Mouse (Mus musculus): ENCODE measurements at regions not wholly inside any gene's neighbourhood (a gene's known extent, or its start where the extent isn't known, plus 50 kb on each side); places are given as distances from the start of the nearest gene placed in this dataset.

GRCm38 (mm10) chr7:71648314-71648713 lies 297.0 kb upstream of the Gm10295 start:
- DNase-seq, result no peak

DNA sequence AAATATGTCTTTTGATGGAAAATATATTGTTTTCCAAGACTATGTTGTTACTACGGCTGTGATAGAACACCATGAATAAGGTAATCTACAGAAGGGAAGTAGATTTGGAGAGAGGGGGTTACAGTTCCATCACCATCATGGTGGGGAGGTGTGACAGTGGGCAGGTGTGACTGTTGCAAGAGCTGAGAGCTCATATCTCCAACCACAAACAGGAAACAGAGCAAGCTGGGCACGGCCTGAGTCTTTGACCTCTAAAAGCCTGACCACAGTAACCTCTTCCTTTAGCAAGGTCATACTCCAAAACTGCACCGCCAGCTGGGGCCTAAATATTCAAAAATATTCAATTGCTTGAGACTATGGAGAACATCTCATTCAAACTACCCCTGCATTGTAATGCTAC lies 295.7 kb upstream of the Gm10295 start:
- DNase-seq, result no peak

- no peak for DNase-seq
Observed at GRCm38 (mm10) chr7:71623048-71623447, 271.8 kb upstream of the Gm10295 start.

- peak; percentile 76 to 79 for DNase-seq
Observed at GRCm38 (mm10) chr7:71603159-71603558, 251.9 kb upstream of the Gm10295 start.

DNA sequence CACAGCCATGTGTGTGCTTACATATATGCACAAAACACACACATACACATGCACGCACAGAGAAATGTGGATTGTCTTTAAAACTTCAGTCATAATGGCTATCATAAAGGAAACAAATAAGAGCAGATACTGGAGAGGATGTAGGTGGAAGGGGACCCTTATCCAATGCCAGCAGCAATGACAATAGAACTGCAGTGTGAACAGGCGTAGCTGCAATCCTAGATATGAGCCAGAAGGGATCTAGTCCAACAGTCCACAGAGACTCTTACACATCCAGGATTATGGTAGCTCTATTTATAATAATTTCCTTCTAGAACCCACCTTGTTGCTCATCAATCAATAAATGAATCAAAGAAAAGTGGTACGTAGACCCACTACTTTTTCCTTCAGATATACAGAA lies 245.5 kb upstream of the Gm10295 start:
- no peak for DNase-seq

DNA sequence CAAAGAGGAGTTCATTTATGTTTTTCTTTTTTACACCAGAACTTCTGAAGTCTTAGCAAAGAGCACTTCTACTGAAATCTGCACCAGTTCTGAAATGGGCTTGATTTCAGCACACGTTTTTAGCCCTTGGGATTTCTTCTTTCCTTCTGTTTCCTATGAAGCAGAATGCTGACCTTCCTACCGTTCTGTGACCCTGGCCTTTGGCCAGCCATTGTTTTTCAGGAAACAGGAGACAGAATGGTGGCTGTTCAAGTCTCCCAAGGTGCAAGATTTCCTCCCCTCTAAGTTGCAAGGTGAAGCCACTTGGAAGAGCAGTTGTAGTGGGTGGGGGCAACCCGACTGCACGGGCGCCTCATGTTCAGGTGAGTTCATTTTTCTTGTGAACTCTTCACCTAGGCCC lies 236.3 kb upstream of the Gm10295 start:
- DNase-seq, result peak; percentile 51 to 56

DNA sequence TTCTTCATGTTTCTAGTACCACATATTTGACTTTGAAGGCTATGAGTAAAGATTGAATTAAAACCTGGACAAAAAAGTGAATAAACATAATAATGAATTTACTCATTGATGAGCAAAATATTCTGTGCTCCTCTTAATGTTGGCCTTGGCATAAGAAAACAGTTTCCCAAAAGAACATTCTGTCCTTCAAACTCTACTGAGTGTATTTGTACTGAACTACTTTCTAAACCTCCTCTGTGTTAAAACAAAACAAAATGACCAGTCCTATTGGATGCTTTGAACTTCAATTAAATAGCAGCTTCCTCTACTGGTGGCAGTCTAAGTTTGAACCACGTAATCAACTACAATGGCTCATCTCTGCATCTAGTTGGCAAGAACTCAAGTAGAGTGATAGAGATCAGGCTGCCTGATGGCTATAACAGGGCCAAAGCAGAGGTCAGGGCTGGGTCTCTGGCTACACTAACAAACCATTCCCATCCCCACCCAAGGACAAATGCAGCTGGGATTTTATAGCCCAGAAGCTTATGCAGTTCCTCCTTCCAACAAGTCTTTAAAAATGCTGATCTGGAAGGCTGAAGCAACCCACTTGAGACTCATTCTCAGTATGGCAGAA lies 232.3 kb upstream of the Gm10295 start:
- peak; percentile 37 to 84 for DNase-seq

DNA sequence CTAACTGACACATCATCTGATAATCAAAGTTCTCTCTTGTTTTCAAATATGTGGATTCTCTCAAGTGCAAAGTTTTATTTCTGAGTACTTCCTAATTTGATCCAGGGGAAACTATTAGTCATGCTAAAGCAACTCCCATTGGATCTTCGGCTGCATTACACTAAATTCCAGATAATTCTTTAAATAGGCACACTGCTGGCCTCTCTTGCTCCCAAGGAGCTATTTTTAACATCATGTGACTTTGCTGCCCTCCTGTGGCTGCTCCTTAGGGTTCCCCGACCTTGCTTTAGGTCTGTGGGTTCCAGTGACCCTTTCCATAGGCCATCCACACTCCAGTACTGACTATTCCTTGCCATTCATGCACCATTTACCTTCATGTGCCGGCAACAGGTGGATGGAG lies 230.5 kb upstream of the Gm10295 start:
- DNase-seq, result peak; percentile 62 to 72

DNA sequence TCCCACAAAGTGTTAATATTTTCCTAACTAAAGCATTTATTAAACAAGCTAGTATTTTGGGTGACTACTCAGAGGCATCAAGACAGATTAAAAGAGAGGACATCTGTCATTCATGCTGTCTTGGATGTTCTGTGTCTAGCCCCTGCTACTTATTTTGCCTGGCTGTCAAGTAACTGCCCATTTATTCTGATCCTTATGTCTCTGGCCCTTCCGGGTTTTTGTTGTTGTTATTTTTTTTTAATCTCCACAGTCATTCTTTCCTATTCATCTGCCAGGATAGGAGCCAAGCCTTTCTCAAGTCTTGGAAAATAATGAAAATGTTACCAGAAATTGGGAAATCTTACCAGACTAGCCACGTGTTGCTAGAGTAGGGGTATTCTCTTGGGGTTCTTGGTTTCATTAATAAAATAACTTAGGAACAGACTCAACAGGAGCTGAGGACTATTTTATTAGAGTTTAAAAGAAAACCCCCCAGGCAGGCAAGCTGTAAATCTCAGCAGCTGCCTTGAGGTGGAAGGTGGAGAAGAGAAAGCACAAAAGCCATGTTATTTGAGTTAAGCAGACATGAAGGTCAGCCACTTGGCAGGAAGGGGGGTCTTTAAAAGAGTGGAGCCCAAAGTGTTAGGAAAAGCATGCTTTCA lies 209.1 kb upstream of the Gm10295 start:
- peak; percentile 22 to 29 for DNase-seq

- DNase-seq, result no peak
Observed at GRCm38 (mm10) chr7:71556473-71556872, 205.2 kb upstream of the Gm10295 start.

DNA sequence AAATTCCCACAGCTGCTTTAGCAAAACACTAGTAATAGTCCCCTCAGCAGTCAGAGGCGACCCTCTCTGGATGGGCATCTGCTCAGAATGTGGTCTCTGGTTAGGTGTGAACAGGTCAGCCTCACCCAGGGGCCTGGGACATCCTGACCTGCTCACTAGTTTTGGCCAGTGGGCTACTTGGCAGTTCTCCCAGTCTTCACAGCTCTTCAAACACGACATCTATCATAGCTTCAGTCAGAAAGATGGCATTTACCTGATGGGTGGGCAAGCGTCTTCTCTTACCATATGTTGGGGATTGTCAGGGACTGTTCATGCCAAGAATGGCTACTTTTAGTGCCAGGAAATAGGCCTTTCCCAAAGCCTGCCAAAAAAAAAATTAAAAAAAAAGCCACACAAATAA lies 204.2 kb upstream of the Gm10295 start:
- no peak for DNase-seq

DNA sequence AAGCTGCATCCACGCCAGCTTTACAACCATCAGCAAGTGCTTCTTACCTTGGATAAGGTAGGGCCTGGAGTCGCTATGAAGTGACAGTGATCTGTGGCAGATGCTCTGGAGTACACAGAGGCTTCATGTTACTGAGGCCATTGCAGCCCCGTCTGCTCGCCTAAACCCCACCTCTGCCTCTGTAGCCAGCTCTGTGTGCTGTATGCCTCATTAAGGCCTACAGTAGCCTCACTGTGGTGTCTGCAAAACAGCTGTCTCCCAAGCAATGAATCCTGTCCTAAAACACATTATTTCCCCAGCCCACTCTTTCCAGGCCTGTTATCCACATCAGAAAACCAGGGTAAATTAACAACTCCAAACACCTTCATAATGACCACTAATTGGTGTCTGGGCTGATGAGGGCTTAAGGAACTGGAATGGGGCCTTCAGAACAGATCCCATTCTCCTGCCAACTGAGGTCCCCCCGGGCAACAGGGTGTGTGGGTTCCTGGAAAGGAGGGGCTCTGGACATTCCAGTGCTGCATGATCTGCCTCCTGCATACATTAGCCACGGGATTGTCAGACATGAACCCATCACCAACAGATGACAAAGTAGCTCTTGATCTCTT lies 195.4 kb upstream of the Gm10295 start:
- no peak for DNase-seq

DNA sequence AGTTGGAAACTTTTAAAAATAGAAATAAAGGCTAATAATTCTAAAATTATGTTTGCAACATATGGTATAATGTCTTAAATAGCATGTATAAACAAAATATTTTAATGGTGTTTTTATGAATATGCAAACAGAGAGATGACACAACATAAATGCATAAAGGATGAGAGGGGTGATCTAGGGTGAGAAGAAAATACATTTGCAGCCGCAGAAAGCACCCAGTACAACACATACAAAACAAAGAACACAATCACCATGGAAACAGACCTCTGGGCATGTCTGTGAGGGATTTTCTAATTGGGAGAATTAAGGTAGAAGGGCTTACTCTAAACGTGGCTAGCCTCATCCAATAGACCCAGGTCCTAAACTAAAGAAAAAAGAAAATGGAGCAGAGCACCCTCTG lies 190.2 kb upstream of the Gm10295 start:
- DNase-seq, result no peak

- DNase-seq, result peak in 1 of 2 experiments; percentile 15
Observed at GRCm38 (mm10) chr7:71533109-71533508, 181.8 kb upstream of the Gm10295 start.

DNA sequence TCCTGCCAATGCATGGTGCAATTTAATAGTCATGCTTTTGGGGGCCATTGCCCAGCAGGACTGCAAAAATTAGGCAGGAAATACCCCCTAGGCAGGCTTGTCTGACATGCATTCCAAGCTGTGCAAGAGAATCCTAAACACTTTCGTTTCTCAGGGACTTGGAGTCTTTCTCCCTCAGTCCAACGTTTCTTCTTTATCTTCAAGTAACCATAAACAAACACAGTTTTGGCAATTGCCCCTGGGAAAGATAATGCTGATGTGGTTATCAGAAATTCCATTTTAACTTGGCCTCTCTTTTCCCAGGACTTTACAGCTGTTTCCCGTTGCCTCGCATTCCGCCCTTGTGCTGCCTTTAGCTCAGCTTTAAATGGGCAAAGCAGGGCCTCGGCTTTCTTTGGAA lies 180.2 kb upstream of the Gm10295 start:
- peak; percentile 38 to 64 for DNase-seq

DNA sequence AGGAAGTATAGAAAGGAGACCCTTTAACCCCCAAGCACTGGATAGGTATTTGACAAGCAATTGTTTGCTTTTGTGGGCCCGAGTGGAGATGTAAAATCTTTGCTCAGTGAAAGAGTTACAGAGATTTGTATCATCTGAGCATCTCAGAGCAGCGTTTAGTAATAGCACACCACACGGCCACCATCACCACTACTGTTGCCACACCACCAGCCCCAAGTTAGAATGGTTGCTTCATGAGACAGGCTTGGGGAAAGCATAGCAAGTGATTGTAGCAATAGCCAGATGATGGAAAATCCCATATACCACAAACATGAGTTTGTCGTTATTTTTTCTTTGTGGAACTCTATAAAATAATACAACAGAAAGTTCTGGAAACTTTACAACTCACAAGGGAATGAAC lies 179.6 kb upstream of the Gm10295 start:
- no peak for DNase-seq

DNA sequence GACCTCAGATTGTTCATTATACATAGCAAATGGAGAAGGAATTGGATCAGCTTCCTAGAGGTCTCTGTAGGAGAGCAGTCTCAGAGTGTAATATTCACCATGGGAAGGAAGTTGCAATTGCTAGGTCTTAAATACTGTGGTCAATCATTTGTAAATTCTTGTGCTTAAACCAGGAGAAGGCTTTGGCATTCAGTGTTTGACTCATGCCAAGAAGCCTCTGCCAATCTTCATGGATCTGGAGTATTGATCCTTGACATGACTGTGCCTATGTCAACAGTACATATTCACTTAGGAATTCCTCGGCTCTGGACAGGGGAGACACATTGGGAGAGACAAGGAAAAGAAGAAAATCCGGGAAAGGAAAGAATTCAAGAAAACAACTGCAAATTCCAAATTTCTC lies 174.9 kb upstream of the Gm10295 start:
- no peak for DNase-seq

DNA sequence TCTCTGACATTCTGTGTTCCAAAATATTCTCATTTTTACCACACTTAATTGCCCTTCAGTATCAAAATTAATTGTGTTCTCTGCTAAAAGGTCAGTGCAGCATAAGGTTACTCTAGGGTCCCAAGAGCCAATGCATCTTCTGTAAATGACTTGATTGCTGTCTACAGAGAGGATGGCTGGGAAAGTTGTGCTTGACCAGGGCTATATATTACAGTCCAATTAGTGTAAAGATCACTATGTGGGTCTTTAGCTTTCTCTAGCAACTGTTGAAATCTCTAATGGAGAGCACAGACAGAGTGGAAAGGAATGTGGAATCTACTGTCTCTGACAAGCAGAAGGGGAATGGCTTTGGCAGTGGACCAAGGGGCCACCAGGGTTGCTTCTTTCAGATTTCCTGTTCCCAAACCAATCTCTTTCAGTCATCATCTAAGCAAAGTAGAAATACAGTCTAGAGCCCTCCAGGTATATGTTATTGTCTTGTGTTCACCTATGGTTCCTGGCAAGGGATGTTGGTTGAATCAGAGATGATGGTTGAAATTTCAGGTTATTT lies 173.4 kb upstream of the Gm10295 start:
- no peak for DNase-seq

DNA sequence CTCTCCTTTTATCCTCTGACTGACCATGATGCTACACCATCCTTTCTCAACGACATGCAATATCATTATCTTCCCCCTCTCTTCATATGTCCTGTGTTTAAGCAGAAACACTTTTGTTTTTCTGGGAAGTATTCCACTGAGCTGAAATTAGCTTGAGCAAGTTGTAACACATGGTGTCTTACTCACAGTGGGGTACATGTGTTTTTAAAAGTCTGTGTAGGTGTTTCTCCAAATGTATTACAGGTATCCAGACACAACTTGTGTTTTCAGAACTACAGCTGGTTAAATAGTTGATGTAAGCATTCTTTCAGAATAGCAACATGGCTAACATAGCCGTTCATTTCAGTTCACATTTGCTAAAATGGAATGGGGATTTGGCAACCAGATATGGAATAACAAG lies 172.8 kb upstream of the Gm10295 start:
- no peak for DNase-seq

- DNase-seq, result no peak
Observed at GRCm38 (mm10) chr7:71507379-71507778, 156.1 kb upstream of the Gm10295 start.

GRCm38 (mm10) chr7:71500719-71501118 lies 149.4 kb upstream of the Gm10295 start:
- DNase-seq, result peak; percentile 3 to 33

DNA sequence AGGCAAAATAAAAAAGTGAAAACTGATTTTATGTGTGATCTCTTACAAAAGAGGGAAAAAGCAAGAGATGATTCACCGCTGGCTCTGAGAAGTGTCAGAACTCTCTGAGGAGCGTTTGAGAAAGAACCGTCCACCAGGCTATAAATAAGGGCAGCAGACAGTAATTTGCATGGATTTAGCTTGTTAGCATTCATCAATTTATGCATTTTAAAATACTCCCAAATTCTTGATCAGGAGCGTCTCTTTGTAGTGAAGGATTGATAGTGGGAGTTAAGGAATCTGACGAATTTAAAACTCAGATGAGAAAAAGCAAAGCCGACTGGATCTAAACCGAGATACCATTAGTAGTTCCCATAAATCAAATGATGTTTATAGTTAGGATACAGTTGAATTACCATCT lies 146.8 kb upstream of the Gm10295 start:
- DNase-seq, result no peak

DNA sequence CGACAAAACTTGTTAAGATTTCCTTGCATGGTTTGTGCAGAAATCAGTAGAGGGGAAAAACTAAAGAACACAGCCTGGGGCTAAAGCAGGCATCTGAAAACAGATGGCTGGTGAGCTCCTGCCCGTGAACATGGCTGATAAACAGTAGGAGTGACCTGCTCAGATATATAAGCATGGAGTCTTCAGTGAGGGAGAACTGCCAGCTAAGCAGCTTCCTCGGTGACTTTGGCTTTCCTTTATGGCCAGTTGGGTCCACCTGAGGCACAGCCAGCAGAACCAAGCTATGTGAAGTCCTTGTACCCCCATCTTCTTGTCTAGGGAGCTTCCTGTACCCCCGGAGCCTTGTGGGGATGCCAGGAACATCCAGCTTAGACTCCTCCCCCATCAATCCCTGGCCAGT lies 139.8 kb upstream of the Gm10295 start:
- DNase-seq, result no peak
